Mouse (Mus musculus) MEL (cell line): Measurements from ENCODE around the gene H13. TPM values are rescaled to one million over a fixed set of nuclear protein-coding genes. Genes with fewer than 3 reads are reported as not detected.

Experiments
- DNase-seq: peaks from one replicate; pipeline ENCODE4 v3.0.0; 2011; ENCODE audit warnings: low read depth, low spot score
- H3K27ac ChIP-seq: 2 replicates; pipeline ENCODE4 v1.5.1; 2012; ENCODE audit warnings: low read depth, mild to moderate bottlenecking, control low read depth, low read length, moderate library complexity; ENCODE audit not compliant: control insufficient read depth
- H3K27me3 ChIP-seq, 2 experiments: fragments of 150-350 bp in 1 of 2; sonication (generic) in 1 of 2; 2 replicates each; pipeline ENCODE4 v1.6.1; 2012; ENCODE audit warnings: low read length in 2 of 2, mild to moderate bottlenecking in 2 of 2, improper control_type of control experiment in 1 of 2, moderate library complexity in 1 of 2; ENCODE audit not compliant: insufficient read depth in 2 of 2, control insufficient read depth in 1 of 2
- H3K36me3 ChIP-seq, 2 experiments: 2 replicates each; pipeline ENCODE4 v1.6.1; 2012 to 2014; ENCODE audit warnings: low read length in 2 of 2, improper control_type of control experiment in 1 of 2, inconsistent platforms in 1 of 2, mild to moderate bottlenecking in 1 of 2; ENCODE audit not compliant: insufficient read depth in 2 of 2, control insufficient read depth in 1 of 2
- H3K4me1 ChIP-seq, 2 experiments: fragments of 150-350 bp in 1 of 2; sonication (generic) in 1 of 2; 2 replicates each; pipeline ENCODE4 v1.6.1; 2012; ENCODE audit warnings: low read length in 2 of 2, improper control_type of control experiment in 1 of 2, mild to moderate bottlenecking in 1 of 2; ENCODE audit not compliant: insufficient read depth in 2 of 2, control insufficient read depth in 1 of 2
- H3K4me3 ChIP-seq, 2 experiments: fragments of 150-350 bp in 1 of 2; sonication (generic) in 1 of 2; 2 replicates each; pipeline ENCODE4 v1.5.1; 2012; ENCODE audit warnings: low read depth in 2 of 2, low read length in 2 of 2, mild to moderate bottlenecking in 2 of 2, moderate library complexity in 2 of 2, control low read depth in 1 of 2, improper control_type of control experiment in 1 of 2; ENCODE audit not compliant: control insufficient read depth in 1 of 2, insufficient read depth in 1 of 2
- H3K79me2 ChIP-seq: 2 replicates; pipeline ENCODE4 v1.6.1; 2012; ENCODE audit warnings: mild to moderate bottlenecking, low read length, moderate library complexity; ENCODE audit not compliant: control insufficient read depth, poor library complexity, insufficient read depth
- H3K9ac ChIP-seq: 2 replicates; pipeline ENCODE4 v1.6.1; 2012; ENCODE audit warnings: low read depth, mild to moderate bottlenecking, control low read depth, low read length, moderate library complexity; ENCODE audit not compliant: control insufficient read depth, poor library complexity, severe bottlenecking
- H3K9me3 ChIP-seq: fragments of 150-350 bp; sonication (generic); replicated peaks from 2 replicates; pipeline ENCODE4 v1.6.1; 2012; ENCODE audit warnings: mild to moderate bottlenecking, low read length, improper control_type of control experiment, moderate library complexity; ENCODE audit not compliant: insufficient read depth
- BHLHE40 ChIP-seq: IDR thresholded peaks from 2 replicates; pipeline ENCODE4 v1.6.1; 2012; ENCODE audit warnings: low read depth, mild to moderate bottlenecking, inconsistent platforms, low read length, improper control_type of control experiment, borderline replicate concordance
- CHD2 ChIP-seq: IDR thresholded peaks from 2 replicates; pipeline ENCODE4 v1.6.1; 2011; ENCODE audit warnings: low read length, improper control_type of control experiment
- CTCF ChIP-seq, 3 experiments: IDR thresholded peaks in 2 of 3; conservative IDR thresholded peaks in 1 of 3; 2 replicates each; pipeline ENCODE4 v1.5.1; 2011 to 2012; ENCODE audit warnings: low read length in 3 of 3, low read depth in 2 of 3, mild to moderate bottlenecking in 2 of 3, improper control_type of control experiment in 1 of 3, inconsistent platforms in 1 of 3, mixed read lengths in 1 of 3, moderate library complexity in 1 of 3; ENCODE audit not compliant: control insufficient read depth in 1 of 3, insufficient read depth in 1 of 3, poor library complexity in 1 of 3, severe bottlenecking in 1 of 3
- E2F4 ChIP-seq: IDR thresholded peaks from 2 replicates; pipeline ENCODE4 v1.6.1; 2011; ENCODE audit warnings: low read depth, low read length, improper control_type of control experiment, borderline replicate concordance
- GATA1 ChIP-seq: IDR thresholded peaks from 2 replicates; pipeline ENCODE4 v1.6.1; 2011; ENCODE audit warnings: low read depth, low read length, improper control_type of control experiment
- HCFC1 ChIP-seq: IDR thresholded peaks from 2 replicates; pipeline ENCODE4 v1.6.1; 2012; ENCODE audit warnings: low read depth, mild to moderate bottlenecking, inconsistent platforms, low read length, improper control_type of control experiment, moderate library complexity
- JUND ChIP-seq: IDR thresholded peaks from 2 replicates; pipeline ENCODE4 v1.6.1; 2011; ENCODE audit warnings: low read depth, mild to moderate bottlenecking, improper control_type of control experiment, low read length
- KAT2A ChIP-seq: conservative IDR thresholded peaks from 2 replicates; pipeline ENCODE4 v1.6.1; 2012; ENCODE audit warnings: low read depth, low read length, improper control_type of control experiment, inconsistent platforms
- MAFK ChIP-seq: IDR thresholded peaks from 2 replicates; pipeline ENCODE4 v1.6.1; 2011; ENCODE audit warnings: low read depth, mild to moderate bottlenecking, low read length, improper control_type of control experiment, borderline replicate concordance
- MAX ChIP-seq: IDR thresholded peaks from 2 replicates; pipeline ENCODE4 v1.6.1; 2011; ENCODE audit warnings: low read length, improper control_type of control experiment
- MAZ ChIP-seq: IDR thresholded peaks from 2 replicates; pipeline ENCODE4 v1.6.1; 2012; ENCODE audit warnings: low read depth, mild to moderate bottlenecking, inconsistent platforms, low read length, improper control_type of control experiment
- MYB ChIP-seq: IDR thresholded peaks from 2 replicates; pipeline ENCODE4 v1.6.1; 2011; ENCODE audit warnings: mild to moderate bottlenecking, low read depth, low read length, improper control_type of control experiment
- MYC ChIP-seq: IDR thresholded peaks from 2 replicates; pipeline ENCODE4 v1.6.1; 2011; ENCODE audit warnings: low read depth, mild to moderate bottlenecking, low read length, improper control_type of control experiment, moderate library complexity
- POLR2A ChIP-seq, 2 experiments: IDR thresholded peaks; 2 replicates each; pipeline ENCODE4 v1.6.1; 2011 to 2012; ENCODE audit warnings: low read length in 2 of 2, mild to moderate bottlenecking in 2 of 2, control low read depth in 1 of 2, improper control_type of control experiment in 1 of 2, low read depth in 1 of 2, moderate library complexity in 1 of 2; ENCODE audit not compliant: control insufficient read depth in 1 of 2, insufficient read depth in 1 of 2, poor library complexity in 1 of 2
- POLR2AphosphoS5 ChIP-seq: IDR thresholded peaks from 2 replicates; pipeline ENCODE4 v1.6.1; 2012; ENCODE audit warnings: low read depth, borderline replicate concordance, mild to moderate bottlenecking, inconsistent platforms, low read length, moderate library complexity, mixed read lengths
- RAD21 ChIP-seq: IDR thresholded peaks from 2 replicates; pipeline ENCODE4 v1.6.1; 2011; ENCODE audit warnings: mild to moderate bottlenecking, low read depth, low read length, improper control_type of control experiment
- RCOR1 ChIP-seq: IDR thresholded peaks from 2 replicates; pipeline ENCODE4 v1.6.1; 2012; ENCODE audit warnings: low read depth, mild to moderate bottlenecking, inconsistent platforms, low read length, improper control_type of control experiment
- SIN3A ChIP-seq: IDR thresholded peaks from 2 replicates; pipeline ENCODE4 v1.6.1; 2012; ENCODE audit warnings: low read length, improper control_type of control experiment, inconsistent platforms
- SMC3 ChIP-seq: IDR thresholded peaks from 2 replicates; pipeline ENCODE4 v1.6.1; 2011; ENCODE audit warnings: low read depth, low read length, improper control_type of control experiment
- TAL1 ChIP-seq: IDR thresholded peaks from 2 replicates; pipeline ENCODE4 v1.6.1; 2012; ENCODE audit warnings: mild to moderate bottlenecking, inconsistent platforms, low read length, moderate library complexity, mixed read lengths
- TBP ChIP-seq: IDR thresholded peaks from 2 replicates; pipeline ENCODE4 v1.8.0; 2011; ENCODE audit warnings: low read depth, low read length, improper control_type of control experiment
- TCF12 ChIP-seq: IDR thresholded peaks from 2 replicates; pipeline ENCODE4 v1.6.1; 2014; ENCODE audit warnings: low read depth, mild to moderate bottlenecking, inconsistent platforms, low read length, improper control_type of control experiment, moderate library complexity
- UBTF ChIP-seq: IDR thresholded peaks from 2 replicates; pipeline ENCODE4 v1.6.1; 2012; ENCODE audit warnings: low read depth, mild to moderate bottlenecking, inconsistent platforms, low read length, improper control_type of control experiment, moderate library complexity, borderline replicate concordance; ENCODE audit not compliant: insufficient read depth
- ZC3H11A ChIP-seq: IDR thresholded peaks from 2 replicates; pipeline ENCODE4 v1.6.1; 2012; ENCODE audit warnings: low read depth, mild to moderate bottlenecking, inconsistent platforms, low read length, improper control_type of control experiment
- ZKSCAN1 ChIP-seq: IDR thresholded peaks from 2 replicates; pipeline ENCODE4 v1.6.1; 2012; ENCODE audit warnings: low read depth, mild to moderate bottlenecking, inconsistent platforms, low read length, improper control_type of control experiment, moderate library complexity
- polyA plus RNA-seq, 2 experiments: library from polyadenylated mRNA; stranded (reverse) in 1 of 2; unstranded in 1 of 2; fragments of >175 nt in 1 of 2; fragments of >200 nt in 1 of 2; gene quantifications; 2 replicates each; pipeline versions ENCODE4 v1.2.1 to v1.2.4; 2012; ENCODE audit warnings: low replicate concordance in 2 of 2, low read depth in 1 of 2; ENCODE audit not compliant: insufficient read length in 2 of 2, insufficient read depth in 1 of 2, missing spikeins in 1 of 2
- total RNA-seq: library from RNA; depleted of rRNA; stranded (reverse); fragments of 300-350 nt; gene quantifications from 2 replicates; pipeline ENCODE4 v1.2.3, GENCODE M21; 2012

The H13 gene
- total and polyA plus RNA-seq, 3 experiments = 82.7 to 421 (median 139) TPM

- Histone ChIP-seq H3K4me1 (no peaks in the 10 kb centered on the region), H3K9ac (no peak within 1 kb of the TSS), H3K4me3 (no peak within 1 kb of the TSS), H3K79me2 (no peaks in the 10 kb centered on the region), H3K27ac (no peak within 1 kb of the TSS), H3K9me3 (no peaks in the 10 kb centered on the region), H3K36me3 (peaks cover 0 to 21% of the 10 kb centered on the region in 2 experiments; a peak in 2 of 4 replicates), H3K27me3 (no peaks in the 10 kb centered on the region)
- DNase-seq = no peak
- no peak for TF ChIP-seq GATA1
Observed at GRCm38 (mm10) chr2:152686806-152687267, 17.6 kb downstream of the H13 start, which contains the start of gene Mcts2. Gene Mcts2, plus strand, starts transcription at chr2:152687035.

DNA sequence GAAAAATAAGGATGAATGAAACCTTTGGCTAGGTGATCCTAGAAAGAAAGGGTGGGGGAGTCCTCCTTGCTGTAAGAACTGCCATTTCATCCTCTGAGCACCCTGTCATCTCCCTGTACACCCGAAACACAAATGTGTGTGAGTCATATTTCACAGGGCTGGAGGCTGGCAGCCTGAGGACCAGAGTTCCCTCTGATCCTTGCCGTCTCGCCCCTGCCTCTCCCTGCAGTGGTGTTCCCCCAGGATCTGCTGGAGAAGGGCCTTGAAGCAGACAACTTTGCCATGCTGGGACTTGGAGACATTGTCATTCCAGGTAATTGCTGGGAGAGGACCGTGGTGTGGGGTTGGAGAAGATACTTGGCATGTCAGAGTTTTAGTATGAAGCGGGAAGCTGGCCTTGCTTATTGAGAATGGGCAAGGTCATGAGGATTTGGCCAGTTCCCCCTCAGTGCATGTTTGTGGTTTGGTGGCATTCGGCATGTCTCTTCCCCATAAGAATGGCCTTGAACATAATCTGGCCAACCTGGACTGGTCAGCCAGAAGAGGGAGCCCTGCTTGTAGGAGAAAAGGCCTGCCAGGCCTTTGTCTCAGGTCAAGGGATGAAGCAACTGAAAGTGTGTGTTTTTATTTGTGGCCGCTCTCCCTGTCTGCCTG, 22.4 kb downstream of the H13 start:
- H3K27me3 ChIP-seq = no peaks in the 10 kb centered on the region
- H3K9ac ChIP-seq = no peak overlapping the region
- DNase-seq = no peak
- H3K4me1 ChIP-seq = no peaks in the 10 kb centered on the region
- TF ChIP-seq CHD2 (no peak), SMC3 (peak; percentile 17; the same call in 1 of the 2 replicates), ZC3H11A (no peak), CTCF (IDR thresholded peaks at IDR 0.05 in 2 of 3, conservative IDR thresholded peaks at IDR 0.05 in 1 of 3; ENCODE audit: control insufficient read depth in 1 of 3, insufficient read depth in 1 of 3, low read depth in 2 of 3, low read length in 3 of 3, poor library complexity in 1 of 3, severe bottlenecking in 1 of 3) (peak in 1 of 3 experiments; percentile 17; a peak in 1 of 6 replicates)
- H3K9me3 ChIP-seq = no peaks in the 10 kb centered on the region
- peaks cover 0 to 12% of the 10 kb centered on the region in 2 experiments; a peak in 1 of 4 replicates for H3K36me3 ChIP-seq
- no peaks in the 10 kb centered on the region for H3K79me2 ChIP-seq
- no peak overlapping the region for H3K4me3 ChIP-seq
- no peak overlapping the region for H3K27ac ChIP-seq

DNA sequence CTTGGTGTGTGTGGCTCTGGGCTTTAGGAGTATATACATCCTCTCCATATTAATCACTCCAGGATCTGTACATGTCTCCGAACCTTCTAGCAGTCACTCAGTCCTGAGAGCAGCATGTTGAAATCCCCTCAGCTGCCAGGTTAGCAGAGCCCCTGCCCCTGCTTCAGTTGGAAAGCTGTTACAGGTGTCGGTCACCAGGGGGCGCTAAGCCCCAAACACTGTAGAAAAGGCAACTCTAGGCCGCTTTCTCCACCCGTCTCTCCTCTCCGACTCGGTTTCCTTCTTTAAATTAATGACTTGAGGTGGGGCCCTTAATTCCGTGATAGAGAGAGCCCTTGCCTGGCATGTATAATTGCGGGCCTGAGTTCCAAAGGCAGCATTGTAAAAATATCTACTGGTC, 24.0 kb downstream of the H13 start:
- H3K4me1 ChIP-seq = no peaks in the 10 kb centered on the region
- no peak overlapping the region for H3K4me3 ChIP-seq
- peak; percentile 69 for DNase-seq
- H3K9ac ChIP-seq = peak overlapping the region; percentile 46; the same call in 1 of the 2 replicates
- no peak overlapping the region for H3K27ac ChIP-seq
- no peaks in the 10 kb centered on the region for H3K9me3 ChIP-seq
- peaks cover 0 to 9% of the 10 kb centered on the region in 2 experiments; a peak in 2 of 4 replicates for H3K36me3 ChIP-seq
- no peaks in the 10 kb centered on the region; the same call in 1 of the 2 replicates for H3K79me2 ChIP-seq
- H3K27me3 ChIP-seq = no peaks in the 10 kb centered on the region
- TF ChIP-seq MYB (no peak), BHLHE40 (no peak), CTCF (IDR thresholded peaks at IDR 0.05 in 2 of 3, conservative IDR thresholded peaks at IDR 0.05 in 1 of 3; ENCODE audit: control insufficient read depth in 1 of 3, insufficient read depth in 1 of 3, low read depth in 2 of 3, low read length in 3 of 3, poor library complexity in 1 of 3, severe bottlenecking in 1 of 3) (peak; percentile 83 to 89 (median 89)), TCF12 (no peak), JUND (no peak), ZC3H11A (peak; percentile 73), MAX (no peak), RCOR1 (no peak), MAZ (no peak), UBTF (no peak), TAL1 (no peak), POLR2A (IDR thresholded peaks at IDR 0.05; ENCODE audit: control insufficient read depth in 1 of 2, insufficient read depth in 1 of 2, low read depth in 1 of 2, low read length in 2 of 2, poor library complexity in 1 of 2) (peak in 1 of 2 experiments; percentile 26; a peak in 1 of 4 replicates), POLR2AphosphoS5 (no peak), ZKSCAN1 (no peak), MAFK (no peak), SIN3A (peak; percentile 35; the same call in 1 of the 2 replicates), RAD21 (peak; percentile 57), HCFC1 (peak; percentile 71; the same call in 1 of the 2 replicates), TBP (no peak), MYC (no peak), KAT2A (no peak), E2F4 (no peak)
